Mouse (Mus musculus) left cerebral cortex, postnatal 14 days (tissue): Measurements from ENCODE around the gene Hoxb9. TPM values are rescaled to one million over a fixed set of nuclear protein-coding genes. Genes with fewer than 3 reads are reported as not detected.
A peak's percentile ranks its signal among the peaks of the same experiment; 100 is the strongest.

Experiments used
- DNase-seq, 2 experiments: peaks; one replicate each; pipeline ENCODE4 v3.0.0; 2021 to 2022; ENCODE audit warnings: low spot score in 2 of 2, mixed read lengths in 1 of 2
- intact Hi-C: fragments of 180-260 bp; cut with DNase I; formaldehyde crosslinking; loops from one replicate; pipeline ENCODE4 v1.15.1; 2025
- total RNA-seq, 2 experiments: library from RNA; stranded (reverse); gene quantifications; 2 replicates each; pipeline ENCODE4 v1.2.3; 2021

Hoxb9 gene
- total RNA-seq, 2 experiments from 2014 or later = not detected

- intact Hi-C loops = no loop called here
- no peak for DNase-seq
Observed at GRCm38 (mm10) chr11:96306183-96306907, 35.1 kb downstream of the Hoxb9 start.

GRCm38 (mm10) chr11:96306908-96307269 is 35.6 kb downstream of the Hoxb9 start:
- DNase-seq = no peak
- intact Hi-C loops = no loop called here

- intact Hi-C loops = no loop called here
- DNase-seq = no peak
Observed at GRCm38 (mm10) chr11:96308763-96309162, 37.5 kb downstream of the Hoxb9 start.

- no peak for DNase-seq
- intact Hi-C loops = no loop called here
Observed at GRCm38 (mm10) chr11:96309288-96309687, 38.0 kb downstream of the Hoxb9 start.

GRCm38 (mm10) chr11:96310183-96310938 is 39.1 kb downstream of the Hoxb9 start:
- intact Hi-C loops = loop anchor here (2.0 to 10.0 kb wide), 2 partner anchors 242 to 314 kb away; no protein-coding TSS in a partner anchor
- no peak for DNase-seq

GRCm38 (mm10) chr11:96311097-96311496 is 39.8 kb downstream of the Hoxb9 start:
- DNase-seq = no peak
- intact Hi-C loops = loop anchor here (2.0 to 10.0 kb wide), 2 partner anchors 242 to 314 kb away; no protein-coding TSS in a partner anchor

- peak in 1 of 2 experiments; percentile 23 for DNase-seq
- intact Hi-C loops = loop anchor here (2.0 to 10.0 kb wide), 2 partner anchors 241 to 313 kb away; no protein-coding TSS in a partner anchor
Observed at GRCm38 (mm10) chr11:96311520-96312417, 40.5 kb downstream of the Hoxb9 start.

GRCm38 (mm10) chr11:96313134-96313533 is 41.9 kb downstream of the Hoxb9 start:
- DNase-seq = no peak
- intact Hi-C loops = loop anchor here (10.0 kb wide), 1 partner anchor 312 kb away; no protein-coding TSS in a partner anchor

- intact Hi-C loops = loop anchor here (10.0 kb wide), 1 partner anchor 311 kb away; no protein-coding TSS in a partner anchor
Observed at GRCm38 (mm10) chr11:96313806-96314428, 42.7 kb downstream of the Hoxb9 start.

GRCm38 (mm10) chr11:96314671-96315343 is 43.5 kb downstream of the Hoxb9 start:
- no peak for DNase-seq
- intact Hi-C loops = loop anchor here (5.0 to 10.0 kb wide), 2 partner anchors 310 to 362 kb away; no protein-coding TSS in a partner anchor

More at GRCm38 (mm10) chr11:96313806-96314428, 42.7 kb downstream of the Hoxb9 start:
- no peak for DNase-seq

- DNase-seq = no peak
- intact Hi-C loops = loop anchor here (5.0 to 10.0 kb wide), 2 partner anchors 309 to 362 kb away; no protein-coding TSS in a partner anchor
Observed at GRCm38 (mm10) chr11:96315344-96315681, 44.1 kb downstream of the Hoxb9 start.

GRCm38 (mm10) chr11:96316696-96317607 is 45.7 kb downstream of the Hoxb9 start:
- intact Hi-C loops = loop anchor here (5.0 to 10.0 kb wide), 2 partner anchors 308 to 360 kb away; no protein-coding TSS in a partner anchor
- no peak for DNase-seq

GRCm38 (mm10) chr11:96317608-96318367 is 46.5 kb downstream of the Hoxb9 start, which contains the start of gene Hoxb4:
TSS of gene Hoxb4 (plus strand) at chr11:96318267.
- DNase-seq = no peak

GRCm38 (mm10) chr11:96318368-96319070 is 47.3 kb downstream of the Hoxb9 start:
- intact Hi-C loops = loop anchor here (5.0 to 10.0 kb wide), 2 partner anchors 306 to 359 kb away; no protein-coding TSS in a partner anchor

More at GRCm38 (mm10) chr11:96317608-96318367, 46.5 kb downstream of the Hoxb9 start, which contains the start of gene Hoxb4:
- intact Hi-C loops = loop anchor here (5.0 to 10.0 kb wide), 2 partner anchors 307 to 360 kb away; no protein-coding TSS in a partner anchor

GRCm38 (mm10) chr11:96319071-96319902 is 48.0 kb downstream of the Hoxb9 start:
- DNase-seq = no peak
- intact Hi-C loops = loop anchor here (5.0 to 10.0 kb wide), 2 partner anchors 306 to 358 kb away; no protein-coding TSS in a partner anchor

More at GRCm38 (mm10) chr11:96318368-96319070, 47.3 kb downstream of the Hoxb9 start:
- DNase-seq = no peak
